Mouse (Mus musculus) heart, postnatal 0 days (tissue): ENCODE data around the gene Arfgap1.

ENCODE experiments used
- CTCF ChIP-seq: IDR thresholded peaks from 2 replicates; pipeline ENCODE4 v1.5.1; 2016; ENCODE audit warnings: antibody characterized with exemption, control low read depth, low read depth
- EP300 ChIP-seq: IDR thresholded peaks from 2 replicates; pipeline ENCODE4 v1.6.1; 2016; ENCODE audit warnings: antibody characterized with exemption, low read depth

GRCm38 (mm10) chr2:180988948-180989347 is 21.9 kb downstream of the Arfgap1 start:
- no peak for TF ChIP-seq CTCF
- TF ChIP-seq EP300: no peak
